Mouse (Mus musculus) brown adipose tissue, adult 24 weeks (tissue): ENCODE results near the gene Abhd12b. TPM values are rescaled to one million over a fixed set of nuclear protein-coding genes. Genes with fewer than 3 reads are reported as not detected.
"Not testable (repeated sequence)": the region's sequence is repeated elsewhere in the genome, so short reads cannot be mapped to it uniquely, and the experiment has no call there.

Experiments used
- H3K27ac ChIP-seq: fragments of 200-500 bp; replicated peaks from 2 replicates; pipeline ENCODE4 v1.5.1; 2012; ENCODE audit warnings: low read depth, mild to moderate bottlenecking, low read length
- H3K4me1 ChIP-seq: fragments of 200-500 bp; 2 replicates; pipeline ENCODE4 v1.6.1; 2012; ENCODE audit warnings: low read length, mixed read lengths; ENCODE audit not compliant: control insufficient read depth, insufficient read depth, insufficient read length
- H3K4me3 ChIP-seq: fragments of 200-500 bp; 2 replicates; pipeline ENCODE4 v1.5.1; 2012; ENCODE audit warnings: low read depth, mild to moderate bottlenecking, low read length, moderate library complexity; ENCODE audit not compliant: insufficient read depth
- polyA plus RNA-seq: library from polyadenylated mRNA; stranded (reverse); fragments of >200 nt; gene quantifications from 2 replicates; pipeline ENCODE4 v1.2.4, GENCODE M21; 2012; ENCODE audit not compliant: missing spikeins, insufficient read depth, insufficient read length

The Abhd12b gene
- polyA plus RNA-seq, 1 experiment: not detected

DNA sequence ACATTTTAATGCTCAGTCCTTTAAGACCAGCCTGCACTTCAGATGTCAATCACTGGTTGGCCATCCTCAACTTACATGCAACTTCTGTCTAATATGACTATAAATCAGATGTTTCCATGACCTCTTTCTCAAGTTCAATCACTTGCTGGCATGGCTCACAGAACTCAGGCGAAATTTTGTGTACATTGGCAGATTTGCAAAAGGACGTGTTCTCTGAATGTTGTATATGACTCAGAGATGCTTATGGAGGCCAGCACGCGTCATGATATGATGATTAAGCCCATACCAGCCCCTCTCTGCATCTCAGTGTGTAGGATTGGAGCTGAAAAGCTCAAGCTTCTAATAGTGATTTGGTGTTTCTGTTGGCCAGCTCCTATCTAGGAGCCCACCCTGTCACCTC, 27.3 kb upstream of the Abhd12b start:
- H3K4me1 ChIP-seq: peaks cover 3% of the 10 kb centered on the region; the same call in 1 of the 2 replicates
- H3K4me3 ChIP-seq: no peak overlapping the region
- no peak overlapping the region for H3K27ac ChIP-seq

DNA sequence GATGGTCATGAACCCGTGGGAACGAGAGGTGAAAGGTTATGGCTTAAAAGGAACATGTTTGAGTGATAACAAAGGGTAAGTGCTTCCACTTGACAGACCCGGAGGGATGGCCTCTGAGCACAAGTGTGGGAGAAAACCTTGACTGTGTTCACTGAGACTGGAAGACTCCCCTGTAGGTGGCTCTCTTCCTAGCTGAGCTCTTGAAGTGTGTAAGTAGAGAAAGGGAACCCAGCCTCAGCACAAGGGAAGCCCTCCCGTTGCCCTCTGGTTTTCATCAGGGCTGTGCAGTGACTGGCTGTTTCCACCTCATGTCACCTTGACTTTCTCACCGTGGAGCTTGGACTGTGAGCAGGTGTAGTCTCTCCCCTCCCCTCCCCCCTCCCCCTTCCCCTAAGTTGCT, 24.8 kb upstream of the Abhd12b start:
- no peak overlapping the region for H3K27ac ChIP-seq
- H3K4me1 ChIP-seq: peaks cover 3% of the 10 kb centered on the region; the same call in 1 of the 2 replicates
- no peak overlapping the region for H3K4me3 ChIP-seq

DNA sequence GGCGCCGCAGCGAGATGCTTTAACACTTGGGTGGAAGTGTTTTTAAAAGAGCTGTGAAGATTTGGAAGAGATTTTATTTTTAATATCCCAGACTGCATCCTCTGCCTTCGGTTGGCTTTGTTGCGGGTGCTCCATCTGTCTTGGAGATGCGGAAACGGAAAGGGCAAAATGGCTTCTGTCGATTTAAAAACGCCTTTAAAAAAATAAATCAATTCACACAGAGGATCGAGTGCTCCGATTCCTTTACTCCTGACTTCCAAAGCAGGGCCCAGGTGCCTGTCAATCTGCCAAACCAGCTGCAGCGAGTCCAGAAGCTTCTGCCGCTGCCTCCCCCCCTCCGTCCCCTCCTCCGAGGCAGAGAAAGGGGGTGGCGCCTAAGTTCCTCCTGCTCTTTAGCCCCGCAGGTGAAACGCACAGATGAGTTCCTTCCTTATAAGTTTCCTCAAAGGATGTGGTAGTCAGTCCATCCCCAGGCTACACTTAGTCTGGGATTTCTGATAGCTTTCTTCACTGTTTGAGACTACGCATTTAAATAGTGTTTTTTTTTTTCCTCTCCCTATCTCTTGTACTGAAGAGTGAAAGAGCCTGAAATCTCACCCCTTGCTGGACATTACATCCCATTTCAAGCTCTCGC, 22.8 kb upstream of the Abhd12b start:
- no peak overlapping the region for H3K27ac ChIP-seq

DNA sequence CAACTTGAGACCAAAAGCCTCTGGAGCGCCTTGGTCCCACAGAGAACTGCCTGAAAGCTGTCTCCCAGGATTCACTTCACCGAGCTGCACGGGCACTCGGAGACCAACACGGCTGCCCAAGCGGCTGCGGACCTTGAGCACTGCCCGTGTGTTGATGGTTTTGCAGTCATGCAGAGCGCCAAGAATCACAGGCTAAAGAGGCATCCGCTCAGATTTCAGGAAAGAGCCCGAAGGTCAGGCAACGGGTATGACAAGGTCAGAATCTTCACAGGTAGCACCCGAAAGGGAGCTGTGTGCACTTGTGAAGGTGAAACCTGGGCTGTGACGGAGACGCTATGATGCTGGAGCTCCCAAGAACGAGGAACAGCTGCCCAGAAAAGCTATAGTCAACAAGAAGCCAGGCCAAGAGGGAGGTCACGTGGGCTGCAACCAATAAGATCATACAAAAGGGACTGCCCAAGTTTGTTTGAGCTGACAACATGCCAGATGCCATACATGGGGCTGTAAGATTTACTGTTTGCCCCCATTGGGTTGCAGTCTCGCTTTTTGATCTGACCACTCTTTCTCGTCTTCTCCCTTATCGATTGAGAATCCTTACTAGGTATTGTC, 19.2 kb upstream of the Abhd12b start:
- H3K4me3 ChIP-seq: no peak overlapping the region

More for the DNA sequence above, 22.8 kb upstream of the Abhd12b start:
- H3K4me3 ChIP-seq: peak overlapping the region; percentile 38
- H3K4me1 ChIP-seq: peaks cover 3% of the 10 kb centered on the region; the same call in 1 of the 2 replicates

DNA sequence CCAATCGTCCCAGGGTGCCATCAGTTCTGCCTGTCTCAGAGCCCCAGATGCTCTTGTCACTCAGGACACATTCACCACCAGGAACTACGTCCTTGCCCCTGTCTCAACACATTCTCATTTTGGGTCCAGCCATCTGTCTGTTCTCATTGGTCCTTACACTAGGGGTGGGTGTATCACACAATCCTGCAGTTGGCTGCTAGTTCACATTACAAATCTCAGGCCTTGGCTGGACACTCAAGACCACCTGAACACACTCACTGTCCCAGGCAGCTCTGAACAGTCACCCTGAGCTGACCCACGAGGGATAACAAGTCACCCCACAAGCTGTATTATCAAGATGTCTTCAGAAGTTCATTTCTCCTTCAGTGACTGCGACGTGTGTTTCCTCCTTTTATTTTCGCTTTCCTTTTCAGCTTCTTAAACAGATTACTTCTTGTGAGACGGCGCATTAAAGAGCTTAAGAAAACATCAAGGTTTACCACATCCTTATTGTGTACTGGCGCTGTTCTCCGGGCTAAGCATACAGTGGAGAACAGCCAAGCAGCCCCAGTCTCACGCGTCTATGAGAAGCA, 17.7 kb upstream of the Abhd12b start:
- no peaks in the 10 kb centered on the region for H3K4me1 ChIP-seq
- H3K4me3 ChIP-seq: peak overlapping the region; percentile 22
- 0 out of 2 replicates have a peak overlapping the region, but pooled peaks have one; percentile 11 for H3K27ac ChIP-seq

More for the DNA sequence above, 19.2 kb upstream of the Abhd12b start:
- Histone ChIP-seq H3K27ac (no peak overlapping the region), H3K4me1 (peaks cover 2% of the 10 kb centered on the region; the same call in 1 of the 2 replicates)

DNA sequence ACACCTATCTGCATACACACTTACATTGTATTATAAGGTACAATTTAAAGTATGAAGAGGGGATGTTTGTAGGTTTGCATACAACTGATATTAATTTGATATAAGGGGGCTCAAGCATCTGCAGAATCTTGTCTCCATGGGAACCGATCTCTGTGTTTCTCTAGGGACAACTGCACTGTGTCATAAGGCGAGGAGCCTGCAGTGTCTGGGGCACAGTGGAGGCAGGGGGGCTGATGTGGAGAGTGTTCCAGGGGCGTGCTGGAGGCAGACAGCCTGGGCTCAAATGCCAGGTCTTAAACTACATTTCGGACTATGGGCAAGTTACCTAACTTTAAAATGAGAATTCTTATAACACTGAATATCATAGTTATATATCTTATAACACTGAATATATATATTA, 16.8 kb upstream of the Abhd12b start:
- no peak overlapping the region for H3K4me3 ChIP-seq
- no peaks in the 10 kb centered on the region for H3K4me1 ChIP-seq
- no peak overlapping the region for H3K27ac ChIP-seq

DNA sequence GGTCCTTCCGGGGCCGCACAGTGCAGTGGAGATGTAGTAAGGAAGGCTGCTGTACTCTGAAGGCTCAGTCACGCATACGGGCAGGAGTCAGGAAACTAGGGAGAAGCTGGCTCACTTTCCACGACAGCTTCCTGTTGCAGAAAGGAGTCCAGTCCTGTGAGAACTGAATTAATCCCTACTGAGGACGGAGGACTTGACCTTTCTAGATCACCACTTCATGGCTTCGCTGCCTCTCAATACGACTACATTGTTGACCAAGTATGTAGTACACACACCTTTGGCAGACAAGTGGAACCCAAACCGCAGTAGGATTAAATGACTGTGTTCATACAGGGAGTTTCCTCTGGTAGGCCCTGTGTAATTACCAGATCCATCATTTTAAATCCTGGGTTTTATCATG, 16.3 kb upstream of the Abhd12b start:
- H3K27ac ChIP-seq: no peak overlapping the region

DNA sequence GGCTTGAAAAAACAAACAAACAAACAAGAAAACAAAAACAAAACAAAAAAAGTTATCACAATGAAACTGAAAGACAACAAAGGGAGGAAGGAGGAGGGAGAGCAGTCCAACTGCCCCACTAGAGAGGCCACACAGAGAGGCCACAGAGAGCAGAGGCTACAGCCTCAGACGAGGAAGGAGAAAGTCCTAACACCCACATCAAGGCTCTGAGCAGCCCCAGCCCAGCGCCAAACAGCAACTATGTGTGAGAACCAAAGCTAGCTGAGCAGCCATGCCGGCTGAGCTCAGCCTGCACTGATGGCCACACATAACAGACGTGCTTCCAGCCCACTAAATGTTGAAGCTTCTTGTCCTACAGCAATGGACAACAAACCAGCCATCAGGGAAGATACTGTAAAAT, 14.1 kb upstream of the Abhd12b start:
- Histone ChIP-seq H3K4me1 (no peaks in the 10 kb centered on the region), H3K27ac (no peak overlapping the region), H3K4me3 (no peak overlapping the region)

More for the DNA sequence above, 16.3 kb upstream of the Abhd12b start:
- Histone ChIP-seq H3K4me1 (no peaks in the 10 kb centered on the region), H3K4me3 (no peak overlapping the region)

DNA sequence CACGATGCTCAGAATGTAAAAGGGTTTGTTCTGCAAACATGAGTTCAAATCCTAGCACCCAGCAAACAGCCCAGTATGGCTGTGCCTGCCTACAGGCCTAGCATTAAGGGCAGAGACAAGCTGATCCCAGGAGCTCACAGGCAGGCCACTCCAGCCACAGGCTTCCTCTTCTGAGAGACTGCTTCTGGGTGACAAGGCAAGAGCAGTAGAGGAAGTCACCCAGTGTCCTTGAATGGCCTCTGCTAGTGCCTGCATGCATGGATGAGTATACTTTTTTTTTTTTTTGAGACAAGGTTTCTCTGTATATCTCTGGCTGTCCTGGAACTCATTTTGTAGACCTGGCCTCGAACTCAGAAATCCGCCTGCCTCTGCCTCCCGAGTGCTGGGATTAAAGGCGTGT, 13.4 kb upstream of the Abhd12b start:
- Histone ChIP-seq H3K4me3 (no peak overlapping the region), H3K4me1 (no peaks in the 10 kb centered on the region), H3K27ac (no peak overlapping the region)

DNA sequence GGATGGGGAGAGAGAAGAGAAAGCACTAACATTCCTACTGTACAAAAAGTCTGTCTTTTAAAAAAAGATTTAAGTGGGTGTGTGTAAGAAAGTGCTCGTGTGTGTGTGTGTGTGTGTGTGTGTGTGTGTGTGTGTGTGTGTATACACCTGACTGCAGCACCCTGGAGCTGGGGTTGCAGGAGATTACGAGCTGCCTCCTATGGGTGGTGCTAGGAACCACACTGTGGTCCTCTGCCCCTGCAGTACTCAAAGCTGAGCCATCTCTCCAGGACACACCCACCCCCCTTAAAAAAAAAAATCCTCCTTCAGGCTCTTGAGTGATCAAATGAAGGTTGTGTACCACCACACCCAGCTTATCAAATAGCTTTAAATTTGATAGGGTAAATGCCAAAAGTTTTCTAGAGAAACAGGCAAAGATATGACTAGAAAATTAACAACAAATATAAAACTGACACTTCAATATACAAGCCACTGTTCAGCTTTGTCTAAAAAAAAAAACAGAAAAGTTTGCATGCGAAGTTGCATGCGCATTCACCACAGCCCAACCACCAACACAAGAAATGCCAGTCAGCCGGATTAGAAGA, 12.9 kb upstream of the Abhd12b start:
- Histone ChIP-seq H3K4me1 (no peaks in the 10 kb centered on the region), H3K4me3 (no peak overlapping the region), H3K27ac (no peak overlapping the region)

DNA sequence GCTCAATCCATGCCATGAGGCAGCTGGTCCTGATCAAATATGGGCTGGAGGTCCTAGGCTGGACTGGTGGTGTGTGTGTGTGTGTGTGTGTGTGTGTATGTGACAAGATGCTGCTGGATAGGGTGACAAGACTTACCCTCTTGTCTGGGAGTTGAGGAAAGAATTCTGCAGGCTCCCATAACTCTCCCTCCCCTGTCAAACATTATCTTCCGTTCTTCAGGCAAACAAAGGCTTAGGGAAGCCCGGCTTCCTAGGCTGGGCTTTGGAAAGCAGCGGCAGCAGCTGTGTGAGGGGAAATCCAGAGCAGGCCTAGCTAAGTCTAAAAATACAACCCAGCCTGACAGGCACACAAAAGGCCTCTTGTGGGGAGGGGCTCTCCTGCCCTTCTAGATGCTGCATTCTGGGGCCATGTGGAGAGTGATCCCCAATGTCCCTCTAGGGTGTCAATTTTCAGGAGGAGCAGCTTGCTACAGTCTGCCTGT, 9.8 kb upstream of the Abhd12b start:
- H3K4me1 ChIP-seq, H3K4me3 ChIP-seq: not testable (repeated sequence)
- H3K27ac ChIP-seq: peak overlapping the region; percentile 41; the same call in 1 of the 2 replicates

DNA sequence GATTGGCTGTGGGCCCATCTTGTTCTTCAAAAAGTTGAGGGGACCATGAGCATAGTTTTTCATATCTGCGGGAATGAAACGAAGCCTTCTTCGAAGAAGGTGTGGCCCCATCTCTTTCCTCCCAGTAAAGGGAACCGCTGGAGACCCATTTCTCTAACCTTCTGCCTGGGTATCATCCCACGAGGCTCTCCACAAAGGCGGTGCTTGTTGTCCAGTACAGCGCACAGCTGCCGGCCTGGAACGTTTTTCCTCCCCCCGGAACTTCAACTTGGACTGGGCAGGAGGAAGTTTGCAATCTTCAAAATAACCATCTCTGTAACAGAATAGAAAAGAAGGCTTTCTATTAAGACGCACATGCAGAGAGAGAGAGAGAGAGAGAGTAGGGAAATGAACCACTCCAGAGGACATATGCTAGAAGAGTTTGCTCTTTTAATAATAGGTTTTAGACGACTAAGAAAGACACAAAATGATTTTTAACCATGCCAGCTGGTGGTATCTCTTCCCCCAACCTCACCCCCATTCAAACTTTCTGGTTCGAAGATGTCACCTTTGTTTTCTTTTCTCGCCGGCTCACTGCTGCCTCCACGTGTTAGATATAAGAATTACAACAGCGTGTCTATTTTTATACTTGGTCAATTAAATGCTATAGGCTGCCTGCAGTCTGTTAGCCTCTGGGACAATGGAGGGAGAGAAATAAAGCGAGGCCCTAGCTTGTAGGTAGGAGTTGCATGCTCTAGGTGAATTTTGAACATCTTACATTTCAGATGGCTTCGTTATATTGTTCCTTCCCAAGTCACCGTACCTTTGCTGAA, 9.1 kb upstream of the Abhd12b start:
- Histone ChIP-seq H3K4me3 (no peak overlapping the region), H3K4me1 (peaks cover 2% of the 10 kb centered on the region; the same call in 1 of the 2 replicates), H3K27ac (0 out of 2 replicates have a peak overlapping the region, but pooled peaks have one; percentile 2)

DNA sequence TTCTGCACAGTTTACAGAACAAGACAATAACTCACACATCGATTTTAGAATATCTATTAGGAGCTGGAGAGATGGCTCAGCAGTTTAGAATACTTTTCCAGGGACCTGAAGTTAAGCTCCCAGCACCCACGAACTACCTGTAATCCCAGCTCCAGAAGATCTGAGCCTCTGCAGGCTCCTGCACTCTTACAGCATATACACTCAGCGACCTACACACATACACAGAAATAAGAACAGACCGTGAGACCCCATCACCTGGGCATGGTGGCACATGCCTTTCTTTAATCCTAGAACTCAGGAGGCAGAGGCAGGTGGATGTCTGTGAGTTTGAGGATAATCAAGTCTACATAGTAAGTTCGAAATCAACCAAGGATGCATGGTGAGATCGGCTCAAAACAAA, 8.4 kb upstream of the Abhd12b start:
- H3K4me1 ChIP-seq: peaks cover 2% of the 10 kb centered on the region; the same call in 1 of the 2 replicates
- H3K27ac ChIP-seq: no peak overlapping the region
- no peak overlapping the region for H3K4me3 ChIP-seq

DNA sequence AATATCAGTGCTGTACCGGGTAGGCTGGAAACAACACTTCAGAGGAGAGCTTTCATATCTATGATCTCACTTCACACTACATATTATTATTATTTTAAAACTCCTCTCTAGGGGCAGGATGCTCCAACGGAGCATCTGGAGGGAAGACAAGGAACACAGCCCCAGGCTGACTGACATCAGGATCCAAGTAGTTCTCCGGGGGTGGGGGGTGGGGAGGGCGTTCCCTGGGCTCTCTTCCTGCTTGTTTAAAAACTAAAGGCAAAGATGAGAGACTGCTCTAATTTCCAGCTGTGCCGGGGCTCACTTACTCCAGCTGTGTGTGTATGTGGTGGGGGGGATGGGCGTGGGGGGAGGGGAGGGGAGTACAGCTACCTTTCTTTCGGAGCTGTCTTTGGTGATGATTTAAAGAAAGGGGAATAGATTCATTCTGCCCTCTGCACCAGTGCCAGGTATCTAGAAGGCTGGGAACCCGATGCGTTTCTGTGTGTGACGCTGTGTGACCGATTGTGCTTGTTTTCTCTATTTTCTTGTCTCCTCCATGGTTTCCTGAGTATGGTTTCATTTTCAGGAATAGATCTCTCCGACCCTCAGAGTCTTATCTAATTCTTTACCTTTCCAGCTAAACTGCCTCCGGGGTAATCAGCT, 5.8 kb upstream of the Abhd12b start:
- Histone ChIP-seq H3K4me3 (peak overlapping the region; percentile 51), H3K27ac (no peak overlapping the region), H3K4me1 (peaks cover 2% of the 10 kb centered on the region; the same call in 1 of the 2 replicates)
